Mouse (Mus musculus) heart, postnatal 36 days (tissue): Measurements from ENCODE around the gene Gm4553. TPM values are rescaled to one million over a fixed set of nuclear protein-coding genes. Genes with fewer than 3 reads are reported as not detected.
"Not testable (repeated sequence)": the region's sequence is repeated elsewhere in the genome, so short reads cannot be mapped to it uniquely, and the experiment has no call there.

Experiments
- DNase-seq, 2 experiments: peaks; one replicate each; pipeline ENCODE4 v3.0.0; 2021 to 2022
- intact Hi-C: fragments of 180-260 bp; cut with DNase I; formaldehyde crosslinking; loops from one replicate; pipeline ENCODE4 v1.15.1; 2025
- total RNA-seq, 2 experiments: library from RNA; stranded (reverse); gene quantifications; 2 replicates each; pipeline ENCODE4 v1.2.3; 2021

Gm4553 gene
- total RNA-seq, 2 experiments from 2014 or later = not detected

- intact Hi-C loops = no loop called here
- DNase-seq = no peak
Observed at GRCm38 (mm10) chr7:142140696-142141095, 24.8 kb downstream of the Gm4553 start.

DNA sequence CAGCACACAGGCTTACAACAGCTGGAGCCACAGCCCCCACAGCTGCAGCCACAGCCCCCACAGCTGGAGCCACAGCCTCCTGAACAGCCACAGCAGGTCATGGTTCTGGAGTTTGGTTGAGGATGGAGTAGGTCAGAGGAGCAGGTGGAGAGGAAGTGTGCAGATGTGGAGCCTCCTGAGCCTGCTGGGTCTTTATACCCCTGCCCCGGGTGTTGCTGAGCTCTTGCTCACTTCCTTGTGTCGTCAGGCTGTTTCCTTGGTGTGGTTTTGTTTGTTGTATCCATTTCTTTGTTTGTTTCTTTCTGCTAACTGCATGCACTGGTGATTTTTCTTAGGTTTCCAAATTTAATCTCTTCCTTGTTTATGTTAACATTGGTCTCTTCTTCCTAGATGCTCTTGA, 29.6 kb downstream of the Gm4553 start, which contains the start of gene Gm39115:
Gm39115 (minus strand) TSS at position 101 of the 400 bp plus-strand sequence.
- DNase-seq, intact Hi-C loops: not testable (repeated sequence)

DNA sequence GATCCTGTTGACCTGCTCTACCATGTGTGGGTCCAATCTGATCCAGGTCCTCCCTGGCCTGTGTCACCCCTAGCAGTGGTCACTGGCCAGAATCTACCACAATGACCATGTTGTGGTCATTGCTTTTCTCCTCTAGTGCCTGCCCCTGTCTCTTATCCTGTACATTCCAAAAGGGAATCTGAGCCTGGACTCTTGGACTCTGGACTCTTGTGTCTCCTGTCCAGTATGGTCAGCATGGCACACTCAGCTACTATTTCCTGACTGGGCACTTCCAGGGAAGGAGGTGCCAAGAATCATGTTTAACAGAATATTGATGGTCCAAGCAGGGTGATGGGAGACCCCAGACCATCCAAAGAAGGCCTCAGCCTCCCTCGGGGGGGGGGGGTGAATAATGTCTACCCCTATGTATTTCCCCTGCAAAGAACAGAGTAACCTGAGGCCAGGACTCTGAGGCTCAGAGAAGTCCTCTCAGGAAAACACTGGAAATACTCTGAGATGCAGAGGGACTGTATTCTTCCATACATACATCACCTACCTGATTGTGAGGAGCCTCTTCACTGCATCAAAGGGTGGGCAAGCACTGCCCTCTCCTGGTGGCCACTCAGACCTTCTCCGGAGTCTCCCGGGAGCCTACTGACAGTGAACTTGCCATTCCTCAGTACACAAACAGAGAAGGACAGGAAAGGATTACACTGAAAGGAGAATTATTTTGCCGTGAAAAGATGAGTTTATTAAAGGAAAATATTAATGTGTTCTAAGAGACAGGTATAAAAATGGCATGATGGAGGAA, 31.1 kb downstream of the Gm4553 start:
- intact Hi-C loops = no loop called here
- no peak for DNase-seq

DNA sequence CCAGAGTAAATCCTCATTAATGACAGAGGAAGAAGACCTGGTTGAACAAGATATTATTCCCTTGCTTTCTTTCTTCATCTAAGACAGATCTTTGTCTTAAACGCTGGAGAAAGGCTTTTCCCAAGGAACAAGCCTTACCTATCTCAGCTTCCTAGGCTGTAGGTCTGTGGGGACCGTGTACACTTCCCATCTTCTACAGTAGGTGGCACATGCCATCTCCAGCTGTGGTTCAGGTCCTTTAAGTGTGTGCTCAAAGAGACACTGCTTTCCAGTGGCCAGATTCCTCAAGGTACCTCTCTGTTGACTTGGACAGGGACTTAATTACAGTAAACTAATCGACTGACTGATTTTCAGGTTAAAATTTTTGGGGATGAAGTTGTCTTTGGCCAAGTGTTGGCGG, 36.7 kb downstream of the Gm4553 start:
- no peak for DNase-seq
- intact Hi-C loops = no loop called here

DNA sequence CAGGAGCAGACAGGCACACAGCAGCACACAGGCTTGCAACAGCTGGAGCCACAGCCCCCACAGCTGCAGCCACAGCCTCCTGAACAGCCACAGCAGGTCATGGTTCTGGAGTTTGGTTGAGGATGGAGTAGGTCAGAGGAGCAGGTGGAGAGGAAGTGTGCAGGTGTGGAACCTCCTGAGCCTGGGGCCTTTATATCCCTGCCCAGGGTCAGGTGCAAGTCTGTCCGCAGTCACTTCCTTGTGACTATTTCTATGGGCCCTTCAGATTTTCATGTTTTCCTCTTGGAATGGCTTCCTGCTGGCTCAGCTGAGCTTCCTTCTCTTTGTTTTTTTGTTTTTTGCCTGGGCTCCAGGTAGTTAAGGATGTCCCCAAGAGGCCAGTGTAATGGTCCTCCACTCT, 44.9 kb downstream of the Gm4553 start, which contains the start of gene Gm45618:
Gm45618 (minus strand) TSS at position 101 of the 400 bp plus-strand sequence.
- intact Hi-C loops, DNase-seq: not testable (repeated sequence)

- no peak for DNase-seq
- intact Hi-C loops = no loop called here
Observed at GRCm38 (mm10) chr7:142119632-142120031, 45.9 kb downstream of the Gm4553 start.

Other genes starting within 250 kb of the Gm4553 start
- 10 to 100 TPM; 54.6 to 58.0 TPM for gene Tollip, start 247.2 kb downstream of the Gm4553 start, total RNA-seq
- gene Brsk2, start 216.0 kb downstream of the Gm4553 start, total RNA-seq = under 1 TPM; 0.19 to 0.25 TPM
- gene Mob2, start 104.7 kb downstream of the Gm4553 start, total RNA-seq = 10 to 100 TPM; 43.6 to 43.8 TPM
- gene Dusp8, start 69.9 kb downstream of the Gm4553 start, total RNA-seq = 10 to 100 TPM; 33.2 to 46.2 TPM
- not detected for gene Gm45618, start 45.0 kb downstream of the Gm4553 start, total RNA-seq
- gene Gm39115, start 29.7 kb downstream of the Gm4553 start, total RNA-seq = not detected
- gene Gm45337, start 21.1 kb downstream of the Gm4553 start, total RNA-seq = not detected
- gene Gm29735, start 8.6 kb downstream of the Gm4553 start, total RNA-seq = not detected
- gene Krtap5-2, start 10.3 kb upstream of the Gm4553 start, total RNA-seq = not detected
- not detected for gene Gm10153, start 24.6 kb upstream of the Gm4553 start, total RNA-seq
- not detected for gene Krtap5-3, start 35.6 kb upstream of the Gm4553 start, total RNA-seq
- not detected for gene Gm7579, start 46.1 kb upstream of the Gm4553 start, total RNA-seq
- gene Krtap5-5, start 64.2 kb upstream of the Gm4553 start, total RNA-seq = not detected
- gene Gm40460, start 75.3 kb upstream of the Gm4553 start, total RNA-seq = not detected
- not detected for gene Gm2431, start 92.6 kb upstream of the Gm4553 start, total RNA-seq
- not detected for gene Gm4559, start 108.6 kb upstream of the Gm4553 start, total RNA-seq
- gene Krtap5-1, start 131.4 kb upstream of the Gm4553 start, total RNA-seq = not detected
- gene Krtap5-4, start 137.8 kb upstream of the Gm4553 start, total RNA-seq = not detected
- gene Ifitm10, start 208.0 kb upstream of the Gm4553 start, total RNA-seq = 1 to 10 TPM; 1.8 to 2.0 TPM
- gene Gm49369, start 216.9 kb upstream of the Gm4553 start, total RNA-seq = 1 to 10 TPM in 1 of 2 experiments, under 1 TPM in 1; 0.72 to 8.2 TPM
- gene Ctsd, start 222.3 kb upstream of the Gm4553 start, total RNA-seq = 100 to 1,000 TPM; 830 to 843 TPM